Mouse (Mus musculus): ENCODE measurements around the gene Jak1. TPM values are rescaled to one million over a fixed set of nuclear protein-coding genes. Genes with fewer than 3 reads are reported as not detected.
A peak's percentile ranks its signal among the peaks of the same experiment; 100 is the strongest.

Gene Jak1
- total RNA-seq, 2 experiments from 2014 or later, result 103 to 106 TPM

DNA sequence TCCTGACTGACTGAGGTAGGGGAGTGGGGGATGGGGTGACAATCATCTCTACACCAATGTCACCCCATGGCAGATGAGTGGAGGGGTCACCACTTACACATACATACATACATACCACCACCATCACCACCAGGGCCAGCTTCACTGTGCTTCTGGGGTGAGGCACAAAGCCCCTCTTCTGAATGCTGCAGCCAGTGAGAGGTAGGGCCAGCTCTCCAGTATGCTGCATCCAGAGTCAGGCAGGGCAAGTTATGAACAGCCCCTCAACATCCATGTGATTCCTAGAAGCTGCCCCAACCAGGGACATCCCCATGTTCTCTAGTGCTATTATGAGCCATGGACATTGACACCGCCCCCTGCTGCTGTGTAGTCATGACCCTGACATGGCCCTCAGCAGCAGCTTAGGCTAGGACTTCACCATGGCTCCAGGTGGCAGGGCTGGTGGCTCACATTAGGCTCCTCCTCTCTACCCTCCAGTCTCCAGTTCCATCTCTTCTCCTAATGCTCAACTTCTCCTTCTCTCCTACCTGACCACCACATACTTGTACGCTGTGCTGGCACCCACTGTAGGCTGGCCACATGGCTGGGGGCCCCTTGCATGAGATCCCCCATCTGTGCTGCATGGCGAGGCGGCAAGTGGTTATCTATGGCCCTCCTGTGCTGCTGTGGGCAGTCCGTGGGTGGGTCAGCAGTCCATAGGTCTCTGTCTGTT is 24.8 kb downstream of the Jak1 start:
- DNase-seq, result no peak
- intact Hi-C loops (cut with DNase I), result no loop called here

DNA sequence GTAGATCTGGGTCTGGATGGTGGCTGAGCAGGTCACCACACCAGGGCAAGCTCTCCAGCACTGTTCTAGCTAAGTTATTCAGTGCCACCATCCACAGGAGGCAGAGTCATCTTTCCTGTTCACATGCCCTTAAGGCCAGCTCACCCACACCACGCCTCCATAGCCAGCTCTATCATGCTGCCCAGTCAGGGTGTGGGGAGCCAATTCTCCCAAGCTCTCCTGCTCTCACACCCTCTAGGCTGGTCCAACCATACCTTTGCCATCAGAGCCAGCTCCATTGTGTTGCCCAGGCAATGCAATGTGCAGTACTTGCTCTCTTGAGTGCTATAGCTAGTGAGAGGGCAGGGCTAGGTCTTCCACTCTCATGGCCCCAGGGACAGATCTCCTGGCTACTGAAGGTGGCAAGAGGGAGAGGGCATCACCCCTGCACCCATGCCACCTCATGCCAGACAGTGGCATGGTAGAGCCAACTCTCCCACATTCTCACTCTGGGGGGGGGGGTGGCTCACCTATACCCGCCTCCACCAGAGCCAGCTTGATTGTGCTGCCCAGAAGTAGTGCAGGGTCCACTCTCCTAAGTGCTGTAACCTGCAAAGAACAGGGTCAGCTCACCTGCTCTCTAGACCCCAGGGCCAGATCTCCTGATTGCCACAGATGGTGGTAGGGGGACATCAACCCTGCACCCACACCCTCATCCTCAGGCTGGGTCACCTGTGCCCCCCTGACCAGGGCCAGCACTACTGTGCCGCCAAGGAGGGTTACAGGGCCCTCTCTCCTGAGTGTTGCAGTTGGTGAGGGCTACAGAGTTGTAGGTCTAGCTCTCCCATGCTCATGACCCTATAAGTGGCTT is 25.5 kb downstream of the Jak1 start:
- no peak for DNase-seq
- intact Hi-C loops (cut with DNase I), result no loop called here

DNA sequence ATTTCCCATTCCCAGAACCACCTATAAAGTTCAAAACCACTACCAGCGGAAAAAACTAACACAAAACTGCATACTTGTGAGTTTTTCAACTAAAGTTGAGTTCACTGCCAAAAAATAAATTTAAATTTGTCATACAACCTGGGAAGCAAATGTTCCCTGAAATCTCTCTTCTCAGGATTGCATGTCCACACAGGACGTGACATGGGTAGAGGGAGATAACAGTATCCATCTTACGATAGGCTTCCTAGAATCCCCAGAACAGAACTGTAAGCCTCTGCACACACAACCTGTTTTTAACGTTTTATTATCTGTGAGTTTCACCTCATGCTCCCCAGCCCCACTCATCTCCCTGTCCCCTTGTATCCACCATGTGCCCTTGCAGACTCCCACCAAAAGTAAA is 26.5 kb downstream of the Jak1 start:
- intact Hi-C loops (cut with DNase I), result no loop called here
- DNase-seq, result no peak

DNA sequence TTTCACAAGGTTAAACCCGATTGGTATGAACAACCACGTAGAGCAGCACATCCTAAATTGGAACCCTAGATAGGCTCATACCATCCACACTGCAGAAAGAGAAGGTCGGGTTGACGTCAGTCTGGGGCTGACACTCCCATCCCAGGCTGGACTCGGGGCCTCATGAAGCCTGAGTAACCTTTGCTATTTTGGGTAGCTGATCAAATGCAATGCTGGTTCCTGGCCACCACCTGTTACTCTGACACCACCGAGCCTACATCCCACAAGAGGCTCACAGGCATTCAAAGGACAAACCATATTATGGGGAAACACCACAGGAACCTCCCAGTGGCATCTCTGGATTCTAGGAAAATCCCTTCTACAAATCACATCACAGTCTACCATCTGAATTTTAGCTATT is 28.3 kb downstream of the Jak1 start:
- no peak for DNase-seq
- intact Hi-C loops (cut with DNase I), result no loop called here

DNA sequence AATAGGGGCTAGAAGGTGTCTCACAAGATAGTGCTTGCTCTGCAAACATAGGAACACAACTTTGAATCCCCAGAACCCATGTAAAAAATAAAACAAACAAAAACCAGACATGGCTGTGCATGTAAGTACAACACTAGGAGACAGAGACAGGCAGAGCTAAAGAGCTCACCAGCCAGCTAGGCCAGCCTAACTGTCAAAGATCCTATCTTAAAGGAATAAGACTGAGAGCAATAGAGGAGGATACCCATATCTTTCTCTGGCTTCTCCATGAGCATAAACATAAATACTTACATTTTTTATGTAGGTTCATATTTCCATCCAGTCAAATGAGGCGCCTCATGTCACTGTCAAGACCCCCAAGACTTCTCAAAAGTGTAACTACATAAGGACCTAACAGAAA is 29.1 kb downstream of the Jak1 start:
- DNase-seq, result no peak

GRCm38 (mm10) chr4:101234753-101235152 is 30.3 kb downstream of the Jak1 start:
- no peak for DNase-seq
- intact Hi-C loops (cut with DNase I), result no loop called here

More for the DNA sequence above, 29.1 kb downstream of the Jak1 start:
- intact Hi-C loops (cut with DNase I), result no loop called here

DNA sequence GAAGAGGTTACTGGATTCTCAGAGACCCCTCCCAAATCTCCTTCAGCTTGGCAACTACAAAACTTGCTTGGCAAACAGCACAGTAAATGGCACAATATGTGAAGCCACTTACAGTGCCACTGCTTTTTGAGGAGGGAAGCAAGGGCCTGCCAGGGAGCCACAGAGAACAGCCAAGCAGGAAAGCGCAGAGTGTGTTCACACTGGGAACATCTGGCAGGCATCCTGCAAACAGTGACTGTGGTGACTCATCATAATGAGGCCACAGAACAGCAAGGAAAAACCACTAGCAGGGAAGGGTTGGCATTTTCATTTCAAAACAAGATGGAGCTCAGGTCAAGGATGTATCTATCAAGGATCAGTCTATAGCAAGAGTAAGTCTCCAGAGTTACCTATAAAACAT is 30.8 kb downstream of the Jak1 start:
- DNase-seq, result peak; percentile 40
- intact Hi-C loops (cut with DNase I), result no loop called here

GRCm38 (mm10) chr4:101230621-101231020 is 34.5 kb downstream of the Jak1 start:
- no peak for DNase-seq
- intact Hi-C loops (cut with DNase I), result no loop called here

- DNase-seq, result no peak
- intact Hi-C loops (cut with DNase I), result no loop called here
Measured at GRCm38 (mm10) chr4:101227398-101227797, 37.7 kb downstream of the Jak1 start.

- no peak for DNase-seq
- intact Hi-C loops (cut with DNase I), result no loop called here
Measured at GRCm38 (mm10) chr4:101225984-101226383, 39.1 kb downstream of the Jak1 start.

GRCm38 (mm10) chr4:101220946-101221345 is 44.1 kb downstream of the Jak1 start:
- intact Hi-C loops (cut with DNase I), result no loop called here

GRCm38 (mm10) chr4:101219839-101220238 is 45.2 kb downstream of the Jak1 start:
- no peak for DNase-seq
- intact Hi-C loops (cut with DNase I), result no loop called here

More at GRCm38 (mm10) chr4:101220946-101221345, 44.1 kb downstream of the Jak1 start:
- DNase-seq, result no peak

GRCm38 (mm10) chr4:101217026-101217540 is 48.0 kb downstream of the Jak1 start:
- DNase-seq, result no peak
- intact Hi-C loops (cut with DNase I), result no loop called here

DNA sequence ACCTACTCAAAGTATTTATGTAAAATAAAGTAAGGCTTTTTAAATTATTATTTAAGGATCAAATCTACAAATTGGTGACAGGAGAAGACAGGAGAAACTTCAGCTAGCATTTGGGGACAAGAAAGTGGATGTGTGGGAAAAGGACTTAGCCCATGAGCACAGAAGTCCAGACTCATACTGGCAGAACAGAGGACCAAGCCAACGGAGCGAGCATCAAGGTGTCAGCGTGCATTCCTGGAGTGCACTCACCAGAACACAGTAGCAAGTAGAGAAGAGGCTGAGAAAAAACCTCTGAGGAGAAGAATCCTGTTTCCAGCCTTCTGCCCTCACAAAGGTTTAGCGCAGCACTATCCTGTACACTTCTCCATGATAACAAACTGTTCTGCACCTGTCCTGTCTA is 48.8 kb downstream of the Jak1 start:
- no peak for DNase-seq
- intact Hi-C loops (cut with DNase I), result no loop called here

DNA sequence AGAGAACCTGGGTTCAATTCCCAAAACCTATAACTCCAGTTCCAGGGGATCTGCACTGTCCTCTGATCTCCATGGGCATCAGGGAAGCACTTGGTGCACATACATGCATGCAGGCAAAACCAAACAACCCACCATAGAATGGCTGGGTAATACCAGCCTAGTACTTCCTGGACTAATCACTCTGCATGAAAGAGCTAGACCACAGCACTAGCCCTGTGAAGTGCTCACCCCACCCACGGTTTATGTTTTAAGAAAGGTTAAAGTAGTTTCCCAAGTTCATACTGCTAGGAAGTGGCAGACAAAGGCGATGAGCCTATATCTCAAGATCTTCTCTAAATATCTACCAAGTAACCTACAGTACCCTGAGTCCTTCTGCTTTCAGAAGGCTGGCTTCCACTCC is 51.6 kb downstream of the Jak1 start:
- DNase-seq, result no peak
- intact Hi-C loops (cut with DNase I), result no loop called here

DNA sequence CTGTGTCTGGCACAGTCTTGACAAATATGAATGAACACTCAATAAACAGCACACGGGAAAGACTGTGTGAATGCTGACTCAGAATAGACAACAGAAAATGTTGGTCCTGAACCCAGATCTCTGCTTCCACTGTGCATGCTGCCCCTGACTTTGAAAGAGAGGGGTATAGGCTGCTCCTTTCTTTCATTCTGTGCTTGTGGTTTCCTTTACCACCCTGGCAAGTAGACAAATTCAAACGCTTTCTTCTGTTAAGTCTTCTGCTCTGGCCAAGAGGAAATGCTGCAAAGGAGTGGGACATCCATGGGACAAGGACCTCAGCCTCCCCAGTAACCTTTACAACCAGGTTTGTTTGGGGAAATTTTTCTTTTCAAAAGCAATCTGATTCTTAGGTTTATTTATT is 57.6 kb downstream of the Jak1 start:
- DNase-seq, result no peak
- intact Hi-C loops (cut with DNase I), result loop anchor here (10.0 kb wide), 1 partner anchor 57 kb away; the partner anchor contains the start of gene Jak1

DNA sequence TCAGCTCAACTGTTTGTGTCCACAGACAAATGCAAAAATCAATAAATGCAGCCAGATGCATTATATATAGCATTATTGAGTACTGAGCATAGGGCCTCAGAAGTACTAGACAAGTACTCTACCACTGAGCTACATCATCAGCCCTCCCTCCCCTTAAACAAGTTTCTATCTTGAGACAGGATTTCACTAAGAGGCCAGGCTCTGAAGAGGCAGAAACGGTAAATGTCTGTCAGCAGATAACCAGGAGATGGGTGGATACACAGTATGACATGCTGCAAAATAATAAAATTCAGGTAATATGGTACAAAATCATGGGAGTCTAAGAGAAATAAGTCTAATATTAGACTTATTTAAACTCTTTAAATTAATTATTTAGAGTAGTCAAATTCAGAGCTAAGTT is 61.6 kb downstream of the Jak1 start:
- intact Hi-C loops (cut with DNase I), result loop anchor here (10.0 kb wide), 1 partner anchor 61 kb away; the partner anchor contains the start of gene Jak1
- no peak for DNase-seq

DNA sequence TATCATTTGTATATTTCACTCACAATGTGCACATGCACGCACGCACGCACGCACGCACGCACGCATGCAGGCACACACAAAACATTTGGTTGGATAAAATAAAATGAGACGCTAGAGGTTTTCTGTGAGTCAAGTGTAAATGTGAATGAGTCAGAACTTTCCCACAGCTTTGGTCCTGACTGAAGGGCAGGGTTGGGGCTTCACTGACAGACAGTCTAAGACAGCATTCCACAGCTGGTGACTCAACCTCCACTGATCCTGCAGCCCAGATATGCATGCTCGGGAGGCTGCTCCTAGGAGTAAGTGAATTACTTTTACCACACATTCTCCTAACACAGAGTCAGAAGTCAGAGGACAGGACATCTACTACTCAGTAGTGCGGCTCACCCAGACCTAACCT is 62.5 kb downstream of the Jak1 start:
- intact Hi-C loops (cut with DNase I), result loop anchor here (10.0 kb wide), 1 partner anchor 62 kb away; the partner anchor contains the start of gene Jak1
- DNase-seq, result no peak

- intact Hi-C loops (cut with DNase I), result loop anchor here (10.0 kb wide), 1 partner anchor 65 kb away; the partner anchor contains the start of gene Jak1
- DNase-seq, result no peak
Measured at GRCm38 (mm10) chr4:101199433-101200081, 65.5 kb downstream of the Jak1 start.

- DNase-seq, result peak; percentile 63
- intact Hi-C loops (cut with DNase I), result no loop called here
Measured at GRCm38 (mm10) chr4:101198333-101198732, 66.7 kb downstream of the Jak1 start.
